In the genomic region with DNA sequence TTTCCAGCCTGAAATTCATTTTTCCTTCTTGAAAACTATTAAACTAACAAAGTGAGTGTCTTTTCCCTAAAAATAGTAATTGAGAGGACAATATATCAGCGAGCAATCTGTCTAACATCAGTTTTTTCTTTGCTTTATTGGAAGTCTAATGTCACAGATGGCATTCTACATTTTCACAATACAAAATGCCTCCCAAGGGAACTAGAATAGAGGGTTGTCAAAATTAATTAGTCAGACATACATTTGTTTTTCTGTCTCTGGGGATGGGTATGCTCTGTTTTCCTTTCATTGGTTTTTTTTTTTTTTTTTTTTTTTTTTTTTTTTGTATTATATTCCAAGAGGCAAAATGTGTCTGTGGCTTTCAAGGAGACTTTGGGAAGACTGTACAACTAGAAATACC, we compare ENCODE assay signal across 16 mouse cellular contexts. TPM values are rescaled to one million over a fixed set of nuclear protein-coding genes. Genes with fewer than 3 reads are reported as not detected.
"Had no signal": no experiment of that assay in that cellular context is flagged by ENCODE, and none has a peak within 500 bp of the region (broad histone marks: within the 10 kb centered on the region; RNA-seq: fewer than 3 reads in every experiment).

No protein-coding gene starts in this region.

- H3K9ac ChIP-seq: liver, embryonic 15.5 days; midbrain, embryonic 12.5 days; neural tube, embryonic 13.5 days had no signal

- H3K4me3 ChIP-seq: left cerebral cortex, adult 2 months; limb, embryonic 10.5 days; liver, embryonic 15.5 days; midbrain, embryonic 12.5 days; neural tube, embryonic 13.5 days had no signal

- H3K4me2 ChIP-seq: liver, embryonic 11.5 days; liver, embryonic 15.5 days; midbrain, embryonic 12.5 days; neural tube, embryonic 13.5 days had no signal

- H3K9me3 ChIP-seq: limb, embryonic 10.5 days; liver, embryonic 15.5 days; midbrain, embryonic 12.5 days; neural tube, embryonic 13.5 days had no signal

- H3K27ac ChIP-seq: left cerebral cortex, adult 2 months; limb, embryonic 10.5 days; liver, embryonic 15.5 days; midbrain, embryonic 12.5 days; neural tube, embryonic 13.5 days; stomach, postnatal 0 days had no signal

- H3K27me3 ChIP-seq: liver, embryonic 15.5 days; midbrain, embryonic 12.5 days; neural tube, embryonic 13.5 days had no signal

- H3K4me1 ChIP-seq: limb, embryonic 10.5 days; liver, embryonic 15.5 days; midbrain, embryonic 12.5 days; neural tube, embryonic 13.5 days had no signal

- ATAC-seq: lung, postnatal 0 days had no signal

- H3K36me3 ChIP-seq: limb, embryonic 10.5 days; liver, embryonic 15.5 days; midbrain, embryonic 12.5 days; neural tube, embryonic 13.5 days had no signal

- DNase-seq: kidney, adult 2 months; kidney, postnatal 25 days; lung, adult 2 months; lung, postnatal 36 days; thymus, adult 18-20 months; thymus, postnatal 14 days had no signal

RNA-seq across cellular contexts. Expression of a gene that starts 9.6 kb away (rescaled TPM):
- polyA plus RNA-seq: kidney, adult 2 months; kidney, embryonic 16.5 days; limb, embryonic 10.5 days; limb, embryonic 14.5 days; liver, embryonic 11.5 days; liver, embryonic 15.5 days; lung, adult 2 months; lung, postnatal 0 days; midbrain, embryonic 12.5 days; neural tube, embryonic 13.5 days; stomach, postnatal 0 days had no signal

RNA-seq across cellular contexts. Expression of a gene that starts 35.3 kb away (rescaled TPM):
- polyA plus RNA-seq: kidney, adult 2 months; kidney, embryonic 16.5 days; limb, embryonic 10.5 days; limb, embryonic 14.5 days; liver, embryonic 11.5 days; liver, embryonic 15.5 days; lung, adult 2 months; lung, postnatal 0 days; midbrain, embryonic 12.5 days; neural tube, embryonic 13.5 days; stomach, postnatal 0 days had no signal

RNA-seq across cellular contexts. Expression of a gene that starts 38.1 kb away (rescaled TPM):
- polyA plus RNA-seq: kidney, adult 2 months; kidney, embryonic 16.5 days; limb, embryonic 10.5 days; limb, embryonic 14.5 days; liver, embryonic 11.5 days; liver, embryonic 15.5 days; lung, adult 2 months; lung, postnatal 0 days; midbrain, embryonic 12.5 days; neural tube, embryonic 13.5 days; stomach, postnatal 0 days had no signal

RNA-seq across cellular contexts. Expression of a gene that starts 50.7 kb away (rescaled TPM):
- polyA plus RNA-seq: kidney, adult 2 months; kidney, embryonic 16.5 days; limb, embryonic 10.5 days; limb, embryonic 14.5 days; liver, embryonic 11.5 days; liver, embryonic 15.5 days; lung, adult 2 months; lung, postnatal 0 days; midbrain, embryonic 12.5 days; neural tube, embryonic 13.5 days; stomach, postnatal 0 days had no signal

RNA-seq across cellular contexts. Expression of a gene that starts 55.5 kb away (rescaled TPM):
- polyA plus RNA-seq: kidney, adult 2 months; kidney, embryonic 16.5 days; limb, embryonic 10.5 days; limb, embryonic 14.5 days; liver, embryonic 11.5 days; liver, embryonic 15.5 days; lung, adult 2 months; lung, postnatal 0 days; midbrain, embryonic 12.5 days; neural tube, embryonic 13.5 days; stomach, postnatal 0 days had no signal
